Mouse (Mus musculus) spleen, adult 12 weeks (tissue): ENCODE results near the gene Zfp747.

ENCODE experiments used
- DNase-seq: peaks from one replicate; pipeline ENCODE4 v3.0.0; 2022; ENCODE audit warnings: low spot score

Gene Zfp747

DNA sequence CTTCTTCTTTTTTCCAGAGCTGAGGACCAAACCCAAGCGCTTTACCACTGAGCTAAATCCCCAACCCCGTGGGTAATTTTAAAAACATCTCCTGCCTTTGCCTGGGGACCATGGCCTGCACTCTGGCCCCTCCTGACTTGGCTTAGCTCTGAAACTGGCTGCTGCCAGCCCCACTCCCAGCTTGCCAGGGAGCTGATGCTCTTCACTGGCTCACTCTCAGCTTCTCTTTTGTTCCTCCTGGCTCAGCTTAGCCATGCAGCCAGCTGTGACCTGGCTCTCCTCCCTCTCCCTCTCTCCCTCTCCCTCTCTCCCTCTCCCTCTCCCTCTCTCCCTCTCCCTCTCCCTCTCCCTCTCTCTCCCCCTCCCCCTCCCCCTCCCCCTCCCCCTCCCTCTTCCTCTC lies 49.2 kb downstream of the Zfp747 start:
- no peak for DNase-seq

DNA sequence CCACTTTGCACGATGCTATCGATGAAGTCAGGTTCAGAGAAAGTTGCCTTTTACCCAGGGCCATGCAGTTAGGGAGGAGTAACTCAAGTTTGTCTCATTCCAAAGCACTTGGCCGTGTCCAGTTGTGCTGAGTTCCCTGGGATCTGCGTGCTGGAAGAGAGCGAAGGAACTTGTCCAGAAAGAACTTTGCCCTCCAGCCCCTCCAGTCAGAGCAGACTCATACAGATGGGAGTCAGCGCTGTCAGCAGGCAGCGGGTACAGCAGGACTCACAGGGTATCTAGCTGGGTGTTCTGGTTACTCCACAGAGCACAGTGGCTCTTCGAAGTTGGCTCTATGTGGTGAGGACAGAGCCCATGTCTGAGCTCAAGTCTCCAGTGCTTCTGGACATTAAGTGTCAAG lies 50.3 kb downstream of the Zfp747 start:
- DNase-seq = no peak

DNA sequence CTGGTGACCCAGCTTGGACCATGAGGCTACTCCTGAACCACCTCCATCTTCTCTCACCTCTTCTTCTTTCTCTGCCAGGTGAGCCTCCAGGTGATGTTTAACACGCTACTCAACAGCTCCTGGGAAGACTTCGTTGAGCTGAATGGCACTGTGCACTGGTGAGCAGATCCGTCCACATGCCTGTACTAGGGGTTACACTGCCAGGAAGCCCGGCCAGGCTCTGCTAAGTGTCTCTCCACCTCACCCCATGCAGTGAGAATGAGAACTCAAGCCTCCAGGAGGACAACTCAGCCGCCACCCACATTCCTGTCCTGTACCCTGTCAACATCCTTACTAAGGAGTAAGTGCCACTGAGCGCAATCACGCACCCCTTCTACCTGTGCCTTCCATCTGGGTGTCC lies 50.9 kb downstream of the Zfp747 start:
- DNase-seq = no peak
